Mouse (Mus musculus) neural tube, embryonic 10.5 days (tissue): ENCODE data around the gene Ralgapb.

Source experiments
- DNase-seq: peaks from one replicate; pipeline ENCODE4 v3.0.0-alpha.2; 2017; ENCODE audit warnings: low spot score; ENCODE audit errors: extremely low spot score

The Ralgapb gene

GRCm38 (mm10) chr2:158513821-158514336 is 104.2 kb downstream of the Ralgapb start:
- DNase-seq: no peak

GRCm38 (mm10) chr2:158518583-158518982 is 108.9 kb downstream of the Ralgapb start:
- no peak for DNase-seq

GRCm38 (mm10) chr2:158519071-158519470 is 109.4 kb downstream of the Ralgapb start:
- no peak for DNase-seq

- no peak for DNase-seq
Measured at GRCm38 (mm10) chr2:158519800-158520199, 110.2 kb downstream of the Ralgapb start.

- no peak for DNase-seq
Measured at GRCm38 (mm10) chr2:158523060-158523459, 113.4 kb downstream of the Ralgapb start.

GRCm38 (mm10) chr2:158524129-158524860 is 114.6 kb downstream of the Ralgapb start:
- DNase-seq: no peak

GRCm38 (mm10) chr2:158534090-158534489 is 124.4 kb downstream of the Ralgapb start:
- DNase-seq: peak; percentile 54

GRCm38 (mm10) chr2:158534559-158534958 is 124.9 kb downstream of the Ralgapb start:
- no peak for DNase-seq

- peak; percentile 46 for DNase-seq
Measured at GRCm38 (mm10) chr2:158539433-158540305, 130.0 kb downstream of the Ralgapb start.

- no peak for DNase-seq
Measured at GRCm38 (mm10) chr2:158541286-158541685, 131.6 kb downstream of the Ralgapb start.

GRCm38 (mm10) chr2:158545266-158545665 is 135.6 kb downstream of the Ralgapb start:
- no peak for DNase-seq

- peak; percentile 89 for DNase-seq
Measured at GRCm38 (mm10) chr2:158546751-158547150, 137.1 kb downstream of the Ralgapb start.
